Mouse (Mus musculus): ENCODE results near the gene Tnks1bp1.

The Tnks1bp1 gene

GRCm38 (mm10) chr2:85047596-85048167 lies at the start of gene Tnks1bp1:
Gene Tnks1bp1 (plus strand): TSS chr2:85048022.
- DNase-seq (ENCODE audit: extremely low spot score, low read depth, low spot score) = peak; percentile 79

GRCm38 (mm10) chr2:84999486-85000181 lies 48.2 kb upstream of the Tnks1bp1 start:
- no peak for DNase-seq (ENCODE audit: extremely low spot score, low read depth, low spot score)

- DNase-seq (ENCODE audit: extremely low spot score, low read depth, low spot score) = no peak
These were observed 46.3 kb upstream of the Tnks1bp1 start for GRCm38 (mm10) chr2:85001497-85001896.

GRCm38 (mm10) chr2:85002575-85002974 lies 45.2 kb upstream of the Tnks1bp1 start:
- DNase-seq (ENCODE audit: extremely low spot score, low read depth, low spot score) = no peak

- no peak for DNase-seq (ENCODE audit: extremely low spot score, low read depth, low spot score)
These were observed 43.5 kb upstream of the Tnks1bp1 start for GRCm38 (mm10) chr2:85004341-85004740.

GRCm38 (mm10) chr2:85006600-85006999 lies 41.2 kb upstream of the Tnks1bp1 start:
- DNase-seq (ENCODE audit: extremely low spot score, low read depth, low spot score) = no peak

- no peak for DNase-seq (ENCODE audit: extremely low spot score, low read depth, low spot score)
These were observed 40.1 kb upstream of the Tnks1bp1 start for GRCm38 (mm10) chr2:85007729-85008128.

GRCm38 (mm10) chr2:85009212-85009611 lies 38.6 kb upstream of the Tnks1bp1 start:
- DNase-seq (ENCODE audit: extremely low spot score, low read depth, low spot score) = no peak

- no peak for DNase-seq (ENCODE audit: extremely low spot score, low read depth, low spot score)
These were observed 35.8 kb upstream of the Tnks1bp1 start for GRCm38 (mm10) chr2:85011906-85012604.

GRCm38 (mm10) chr2:85012679-85013078 lies 35.1 kb upstream of the Tnks1bp1 start:
- DNase-seq (ENCODE audit: extremely low spot score, low read depth, low spot score) = no peak

GRCm38 (mm10) chr2:85013826-85014587 lies 33.8 kb upstream of the Tnks1bp1 start:
- DNase-seq (ENCODE audit: extremely low spot score, low read depth, low spot score) = no peak

GRCm38 (mm10) chr2:85014588-85014982 lies 33.2 kb upstream of the Tnks1bp1 start:
- DNase-seq (ENCODE audit: extremely low spot score, low read depth, low spot score) = no peak

GRCm38 (mm10) chr2:85022043-85022442 lies 25.8 kb upstream of the Tnks1bp1 start:
- no peak for DNase-seq (ENCODE audit: extremely low spot score, low read depth, low spot score)

GRCm38 (mm10) chr2:85026178-85026577 lies 21.6 kb upstream of the Tnks1bp1 start:
- DNase-seq (ENCODE audit: extremely low spot score, low read depth, low spot score) = no peak

GRCm38 (mm10) chr2:85027281-85027680 lies 20.5 kb upstream of the Tnks1bp1 start:
- DNase-seq (ENCODE audit: extremely low spot score, low read depth, low spot score) = no peak

GRCm38 (mm10) chr2:85029897-85030296 lies 17.9 kb upstream of the Tnks1bp1 start:
- DNase-seq (ENCODE audit: extremely low spot score, low read depth, low spot score) = no peak

- DNase-seq (ENCODE audit: extremely low spot score, low read depth, low spot score) = no peak
These were observed 16.8 kb upstream of the Tnks1bp1 start for GRCm38 (mm10) chr2:85030989-85031388.

GRCm38 (mm10) chr2:85033121-85033520 lies 14.7 kb upstream of the Tnks1bp1 start:
- no peak for DNase-seq (ENCODE audit: extremely low spot score, low read depth, low spot score)

- no peak for DNase-seq (ENCODE audit: extremely low spot score, low read depth, low spot score)
These were observed 13.7 kb upstream of the Tnks1bp1 start for GRCm38 (mm10) chr2:85034169-85034568.

- no peak for DNase-seq (ENCODE audit: extremely low spot score, low read depth, low spot score)
These were observed 11.2 kb upstream of the Tnks1bp1 start for GRCm38 (mm10) chr2:85036507-85037046.
